Mouse (Mus musculus): ENCODE measurements around the gene Dcaf8. TPM values are rescaled to one million over a fixed set of nuclear protein-coding genes. Genes with fewer than 3 reads are reported as not detected.

Dcaf8 gene
- polyA plus RNA-seq (2012; rRNA removed): 12.9 and 15.0 TPM in 2 replicates

GRCm38 (mm10) chr1:172147835-172148278, at the start of gene Dcaf8:
TSS of gene Dcaf8 (plus strand) at chr1:172148084.

GRCm38 (mm10) chr1:172126376-172127347, 21.2 kb upstream of the Dcaf8 start, which contains the start of gene Pex19:
TSS of gene Pex19 (plus strand) at chr1:172126755.

GRCm38 (mm10) chr1:172206141-172206917, 58.4 kb downstream of the Dcaf8 start, which contains the start of gene Pea15a:
TSS of gene Pea15a (minus strand) at chr1:172206804.

GRCm38 (mm10) chr1:172219451-172220406, 71.8 kb downstream of the Dcaf8 start, which contains the start of gene Casq1:
TSS of gene Casq1 (minus strand) at chr1:172219868.

Other genes starting within 250 kb of the Dcaf8 start
- 0.03 TPM in 1 of 2 replicates, not detected in the other for gene Slamf6, start 230.6 kb upstream of the Dcaf8 start, polyA plus RNA-seq (2012; rRNA removed)
- 2.1 and 2.7 TPM in 2 replicates for gene Vangl2, start 119.6 kb upstream of the Dcaf8 start, polyA plus RNA-seq (2012; rRNA removed)
- not detected in 2 replicates for gene Nhlh1, start 90.5 kb upstream of the Dcaf8 start, polyA plus RNA-seq (2012; rRNA removed)
- 9.9 and 13.8 TPM in 2 replicates for gene Copa, start 65.6 kb upstream of the Dcaf8 start, polyA plus RNA-seq (2012; rRNA removed)
- 29.2 and 36.4 TPM in 2 replicates for gene Ncstn, start 65.3 kb upstream of the Dcaf8 start, polyA plus RNA-seq (2012; rRNA removed)
- 38.8 and 43.0 TPM in 2 replicates for gene Pex19, start 21.3 kb upstream of the Dcaf8 start, polyA plus RNA-seq (2012; rRNA removed)
- 17.5 and 18.0 TPM in 2 replicates for gene Pea15a, start 58.7 kb downstream of the Dcaf8 start, polyA plus RNA-seq (2012; rRNA removed)
- 4.1 and 8.0 TPM in 2 replicates for gene Casq1, start 71.8 kb downstream of the Dcaf8 start, polyA plus RNA-seq (2012; rRNA removed)
- gene Atp1a4, start 110.3 kb downstream of the Dcaf8 start, polyA plus RNA-seq (2012; rRNA removed): 0.10 TPM in 1 of 2 replicates, not detected in the other
- gene Igsf8, start 113.6 kb downstream of the Dcaf8 start, polyA plus RNA-seq (2012; rRNA removed): 52.9 and 69.9 TPM in 2 replicates
- 5.7 and 8.7 TPM in 2 replicates for gene Atp1a2, start 150.0 kb downstream of the Dcaf8 start, polyA plus RNA-seq (2012; rRNA removed)
- gene Kcnj9, start 181.2 kb downstream of the Dcaf8 start, polyA plus RNA-seq (2012; rRNA removed): 0.12 and 0.14 TPM in 2 replicates
- gene Kcnj10, start 193.1 kb downstream of the Dcaf8 start, polyA plus RNA-seq (2012; rRNA removed): 0.18 and 0.25 TPM in 2 replicates
- 2.8 and 3.3 TPM in 2 replicates for gene Pigm, start 228.5 kb downstream of the Dcaf8 start, polyA plus RNA-seq (2012; rRNA removed)

Data from stomach, adult 2 months (tissue).